Comparison of ENCODE assay signal across 20 mouse cellular contexts in the genomic region with DNA sequence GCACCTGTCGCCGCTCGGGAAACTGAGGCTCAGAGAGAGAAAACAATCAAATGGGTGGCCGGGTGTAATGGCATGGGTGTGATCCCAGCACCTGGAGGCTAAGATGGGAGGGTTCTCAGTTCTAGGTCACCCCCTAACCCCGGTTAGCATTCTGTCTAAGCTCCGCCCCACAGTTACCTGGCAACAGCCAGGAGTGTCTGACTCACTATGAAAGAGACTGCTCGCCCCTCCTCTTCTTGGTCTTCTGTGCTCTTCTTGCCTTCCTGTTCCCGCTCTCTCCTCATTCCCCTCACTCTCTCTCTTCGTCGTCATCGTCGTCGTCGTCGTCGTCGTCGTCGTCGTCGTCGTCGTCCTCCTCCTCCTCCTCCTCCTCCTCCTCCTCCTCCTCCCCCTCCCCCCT. TPM values are rescaled to one million over a fixed set of nuclear protein-coding genes. Genes with fewer than 3 reads are reported as not detected.
DNase-seq lines count a peak whose midpoint lies in the region; ATAC-seq and TF ChIP-seq lines count a peak whose summit lies in the region.
"Had no signal": no experiment of that assay in that cellular context is flagged by ENCODE, and none has a peak within 500 bp of the region (broad histone marks: within the 10 kb centered on the region; RNA-seq: fewer than 3 reads in every experiment).

No protein-coding gene starts in this region.

- peak overlapping the region; percentile 15; the same call in 1 of the 2 replicates for H3K4me2 ChIP-seq in limb, embryonic 12.5 days
- H3K4me2 ChIP-seq: hindbrain, embryonic 15.5 days; limb, embryonic 15.5 days; midbrain, embryonic 11.5 days had no signal

- no peak for DNase-seq in limb, embryonic 10.5 days (ENCODE audit: low spot score)
- DNase-seq in testis, postnatal 10 days (ENCODE audit: low spot score), result no peak
- no peak for DNase-seq in urinary bladder, postnatal 10 days (ENCODE audit: low spot score)
- DNase-seq in left cerebral cortex, adult 9 months (ENCODE audit: low spot score in 2 of 2), result no peak
- DNase-seq: cerebellum, adult 8-10 months; gastrocnemius, postnatal 25 days; heart, adult 2 months; heart, postnatal 36 days; kidney, postnatal 4 days; right cerebral cortex, postnatal 14 days; spleen, adult 18-20 months had no signal

- no peak overlapping the region for H3K4me3 ChIP-seq in limb, embryonic 12.5 days (replicated peaks)
- no peak overlapping the region for H3K4me3 ChIP-seq in limb, embryonic 10.5 days
- H3K4me3 ChIP-seq in testis, adult 2 months (ENCODE audit: control insufficient read depth, low read depth, low read length), result peak overlapping the region; percentile 87
- no peak overlapping the region for H3K4me3 ChIP-seq in cortical plate, adult 2 months (ENCODE audit: insufficient read depth, low read length)
- H3K4me3 ChIP-seq: erythroblast, embryonic 14.5 days; heart, adult 2 months; hindbrain, embryonic 15.5 days; limb, embryonic 15.5 days had no signal

- no peaks in the 10 kb centered on the region for H3K36me3 ChIP-seq in limb, embryonic 12.5 days
- no peaks in the 10 kb centered on the region for H3K36me3 ChIP-seq in limb, embryonic 10.5 days
- H3K36me3 ChIP-seq in testis, adult 2 months (ENCODE audit: control insufficient read depth, insufficient read depth, low read length), result no peaks in the 10 kb centered on the region
- H3K36me3 ChIP-seq: hindbrain, embryonic 15.5 days; limb, embryonic 15.5 days had no signal

- H3K4me1 ChIP-seq in limb, embryonic 12.5 days (replicated peaks), result peaks cover 16% of the 10 kb centered on the region
- H3K4me1 ChIP-seq in limb, embryonic 10.5 days, result peaks cover 16% of the 10 kb centered on the region
- peaks cover 40% of the 10 kb centered on the region for H3K4me1 ChIP-seq in testis, adult 2 months (ENCODE audit: control insufficient read depth, insufficient read depth, low read length)
- peaks cover 29% of the 10 kb centered on the region for H3K4me1 ChIP-seq in cortical plate, adult 2 months (ENCODE audit: control insufficient read depth, insufficient read depth, low read length)

- H3K9ac ChIP-seq in limb, embryonic 12.5 days (replicated peaks), result no peak overlapping the region
- H3K9ac ChIP-seq: hindbrain, embryonic 15.5 days; limb, embryonic 15.5 days had no signal

- no peak for TF ChIP-seq CTCF in testis, adult 2 months (IDR thresholded peaks at IDR 0.05; ENCODE audit: control insufficient read depth, insufficient read depth, insufficient replicate concordance, low read depth, low read length)
- TF ChIP-seq CTCF in cortical plate, adult 2 months (IDR thresholded peaks at IDR 0.05; ENCODE audit: extremely low read depth, insufficient read depth, low read length), result no peak

- TF ChIP-seq POLR2A in testis, adult 2 months (IDR thresholded peaks at IDR 0.05; ENCODE audit: control insufficient read depth, low read depth, low read length), result peak; percentile 24; the same call in 1 of the 2 replicates
- no peak for TF ChIP-seq POLR2A in cortical plate, adult 2 months (IDR thresholded peaks at IDR 0.05; ENCODE audit: extremely low read depth, insufficient read depth, low read length)

- no peaks in the 10 kb centered on the region for H3K9me3 ChIP-seq in limb, embryonic 12.5 days
- H3K9me3 ChIP-seq in limb, embryonic 10.5 days (replicated peaks), result no peaks in the 10 kb centered on the region
- H3K9me3 ChIP-seq: hindbrain, embryonic 15.5 days; limb, embryonic 15.5 days had no signal

- no peak for ATAC-seq in limb, embryonic 12.5 days (ENCODE audit: insufficient number of reproducible peaks, insufficient read depth, low FRiP score, low TSS enrichment, low read depth)
- ATAC-seq: forebrain, embryonic 14.5 days; intestine, embryonic 16.5 days had no signal

- WGBS in limb, embryonic 12.5 days, result 67% methylated on average over 23 of the region's 23 CpGs
- 49% methylated on average over 23 of the region's 23 CpGs for WGBS in limb, embryonic 10.5 days

- peaks cover 47% of the 10 kb centered on the region for H3K27me3 ChIP-seq in limb, embryonic 12.5 days
- peaks cover 54% of the 10 kb centered on the region for H3K27me3 ChIP-seq in limb, embryonic 10.5 days (ENCODE audit: low read depth, poor library complexity, severe bottlenecking)
- H3K27me3 ChIP-seq in testis, adult 2 months (ENCODE audit: control insufficient read depth, insufficient read depth, low read length), result no peaks in the 10 kb centered on the region
- H3K27me3 ChIP-seq: hindbrain, embryonic 15.5 days had no signal

- no peak overlapping the region for H3K27ac ChIP-seq in limb, embryonic 12.5 days
- no peak overlapping the region for H3K27ac ChIP-seq in limb, embryonic 10.5 days
- H3K27ac ChIP-seq in testis, adult 2 months (ENCODE audit: control insufficient read depth, insufficient read depth, low read depth, low read length), result no peak overlapping the region
- H3K27ac ChIP-seq in cortical plate, adult 2 months (ENCODE audit: insufficient read depth, low read length), result peak overlapping the region; percentile 10; the same call in 1 of the 2 replicates
- H3K27ac ChIP-seq: heart, adult 2 months; limb, embryonic 15.5 days had no signal

RNA-seq across cellular contexts. Expression of gene Stmn1, which starts 20.2 kb away (rescaled TPM):
- polyA plus RNA-seq in limb, embryonic 12.5 days (2016; fragmentation: Nextera tagmentation; extraction: Ambion mirVana), result 2,166 and 2,360 TPM in 2 replicates
- 1,855 and 1,993 TPM in 2 replicates for polyA plus RNA-seq in limb, embryonic 10.5 days (2016; fragmentation: Nextera tagmentation; extraction: Ambion mirVana)
- 109 and 126 TPM in 2 replicates for polyA plus RNA-seq in testis, adult 2 months (2012; rRNA removed)
- 901 and 956 TPM in 2 replicates for polyA plus RNA-seq in cortical plate, adult 2 months (2012; rRNA removed)

RNA-seq across cellular contexts. Expression of gene Paqr7, which starts 48.5 kb away (rescaled TPM):
- 2.4 and 2.9 TPM in 2 replicates for polyA plus RNA-seq in limb, embryonic 12.5 days (2016; fragmentation: Nextera tagmentation; extraction: Ambion mirVana)
- polyA plus RNA-seq in limb, embryonic 10.5 days (2016; fragmentation: Nextera tagmentation; extraction: Ambion mirVana), result 1.2 TPM in 2 replicates
- polyA plus RNA-seq in testis, adult 2 months (2012; rRNA removed), result 65.0 and 67.1 TPM in 2 replicates
- 78.7 and 81.5 TPM in 2 replicates for polyA plus RNA-seq in cortical plate, adult 2 months (2012; rRNA removed)
- polyA plus RNA-seq: erythroblast, embryonic 14.5 days had no signal

RNA-seq across cellular contexts. Expression of gene Pafah2, which starts 51.8 kb away (rescaled TPM):
- polyA plus RNA-seq in limb, embryonic 12.5 days (2016; fragmentation: Nextera tagmentation; extraction: Ambion mirVana), result 9.7 and 10.9 TPM in 2 replicates
- 8.1 and 8.6 TPM in 2 replicates for polyA plus RNA-seq in limb, embryonic 10.5 days (2016; fragmentation: Nextera tagmentation; extraction: Ambion mirVana)
- 36.0 and 37.2 TPM in 2 replicates for polyA plus RNA-seq in testis, adult 2 months (2012; rRNA removed)
- 8.9 and 9.3 TPM in 2 replicates for polyA plus RNA-seq in cortical plate, adult 2 months (2012; rRNA removed)
- polyA plus RNA-seq: erythroblast, embryonic 14.5 days had no signal

Comparison
In these comparisons a context has a peak if more than half of its experiments do, and no peak if none do; other contexts are left out.
1. RNA of gene Paqr7, which starts 48.5 kb away (polyA plus RNA-seq): 78.7 to 81.5 TPM in cortical plate, adult 2 months and 65.0 to 67.1 TPM in testis, adult 2 months; 2.4 to 2.9 TPM in limb, embryonic 12.5 days and 1.2 TPM in limb, embryonic 10.5 days; every median in the first group is over 10 times any median in the second.